Mouse (Mus musculus): ENCODE results near the gene Cd164l2. TPM values are rescaled to one million over a fixed set of nuclear protein-coding genes. Genes with fewer than 3 reads are reported as not detected.

Cd164l2 gene
- polyA plus RNA-seq, 1 experiment = 10.0 TPM

- no peak for TF ChIP-seq POLR2A (IDR thresholded peaks at IDR 0.05; ENCODE audit: control insufficient read depth, low read depth, low read length)
- TF ChIP-seq CTCF (IDR thresholded peaks at IDR 0.05; ENCODE audit: control insufficient read depth, insufficient read depth, insufficient replicate concordance, low read depth, low read length) = no peak
- no peaks in the 10 kb centered on the region for H3K27me3 ChIP-seq (ENCODE audit: control insufficient read depth, insufficient read depth, low read length)
- no peak overlapping the region for H3K27ac ChIP-seq (ENCODE audit: control insufficient read depth, insufficient read depth, low read depth, low read length)
- peaks cover 22% of the 10 kb centered on the region for H3K4me1 ChIP-seq (ENCODE audit: control insufficient read depth, insufficient read depth, low read length)
- no peaks in the 10 kb centered on the region for H3K36me3 ChIP-seq (ENCODE audit: control insufficient read depth, insufficient read depth, low read length)
- H3K4me3 ChIP-seq (ENCODE audit: control insufficient read depth, low read depth, low read length) = no peak overlapping the region
These were observed 35.1 kb downstream of the Cd164l2 start for GRCm38 (mm10) chr4:133247072-133247471.

- H3K36me3 ChIP-seq (ENCODE audit: control insufficient read depth, insufficient read depth, low read length) = no peaks in the 10 kb centered on the region
- no peak for TF ChIP-seq POLR2A (IDR thresholded peaks at IDR 0.05; ENCODE audit: control insufficient read depth, low read depth, low read length)
- no peak for TF ChIP-seq CTCF (IDR thresholded peaks at IDR 0.05; ENCODE audit: control insufficient read depth, insufficient read depth, insufficient replicate concordance, low read depth, low read length)
- H3K27ac ChIP-seq (ENCODE audit: control insufficient read depth, insufficient read depth, low read depth, low read length) = no peak overlapping the region
- H3K27me3 ChIP-seq (ENCODE audit: control insufficient read depth, insufficient read depth, low read length) = no peaks in the 10 kb centered on the region
- H3K4me3 ChIP-seq (ENCODE audit: control insufficient read depth, low read depth, low read length) = no peak overlapping the region
- peaks cover 20% of the 10 kb centered on the region for H3K4me1 ChIP-seq (ENCODE audit: control insufficient read depth, insufficient read depth, low read length)
These were observed 36.0 kb downstream of the Cd164l2 start for GRCm38 (mm10) chr4:133247806-133248449.

GRCm38 (mm10) chr4:133250609-133251008 lies 38.7 kb downstream of the Cd164l2 start:
- H3K27me3 ChIP-seq (ENCODE audit: control insufficient read depth, insufficient read depth, low read length) = no peaks in the 10 kb centered on the region
- peak; percentile 84 for TF ChIP-seq CTCF (IDR thresholded peaks at IDR 0.05; ENCODE audit: control insufficient read depth, insufficient read depth, insufficient replicate concordance, low read depth, low read length)
- TF ChIP-seq POLR2A (IDR thresholded peaks at IDR 0.05; ENCODE audit: control insufficient read depth, low read depth, low read length) = no peak
- H3K4me3 ChIP-seq (ENCODE audit: control insufficient read depth, low read depth, low read length) = peak overlapping the region; percentile 54
- H3K4me1 ChIP-seq (ENCODE audit: control insufficient read depth, insufficient read depth, low read length) = peaks cover 20% of the 10 kb centered on the region
- H3K36me3 ChIP-seq (ENCODE audit: control insufficient read depth, insufficient read depth, low read length) = no peaks in the 10 kb centered on the region
- H3K27ac ChIP-seq (ENCODE audit: control insufficient read depth, insufficient read depth, low read depth, low read length) = no peak overlapping the region

- H3K4me1 ChIP-seq (ENCODE audit: control insufficient read depth, insufficient read depth, low read length) = peaks cover 20% of the 10 kb centered on the region
- no peak overlapping the region for H3K27ac ChIP-seq (ENCODE audit: control insufficient read depth, insufficient read depth, low read depth, low read length)
- no peaks in the 10 kb centered on the region for H3K36me3 ChIP-seq (ENCODE audit: control insufficient read depth, insufficient read depth, low read length)
- H3K27me3 ChIP-seq (ENCODE audit: control insufficient read depth, insufficient read depth, low read length) = no peaks in the 10 kb centered on the region
- H3K4me3 ChIP-seq (ENCODE audit: control insufficient read depth, low read depth, low read length) = peak overlapping the region; percentile 54
- TF ChIP-seq POLR2A (IDR thresholded peaks at IDR 0.05; ENCODE audit: control insufficient read depth, low read depth, low read length) (no peak), CTCF (IDR thresholded peaks at IDR 0.05; ENCODE audit: control insufficient read depth, insufficient read depth, insufficient replicate concordance, low read depth, low read length) (no peak)
These were observed 39.3 kb downstream of the Cd164l2 start for GRCm38 (mm10) chr4:133251214-133251613.

- TF ChIP-seq CTCF (IDR thresholded peaks at IDR 0.05; ENCODE audit: control insufficient read depth, insufficient read depth, insufficient replicate concordance, low read depth, low read length) (no peak), POLR2A (IDR thresholded peaks at IDR 0.05; ENCODE audit: control insufficient read depth, low read depth, low read length) (no peak)
- Histone ChIP-seq H3K27me3 (ENCODE audit: control insufficient read depth, insufficient read depth, low read length) (no peaks in the 10 kb centered on the region), H3K27ac (ENCODE audit: control insufficient read depth, insufficient read depth, low read depth, low read length) (no peak overlapping the region), H3K4me3 (ENCODE audit: control insufficient read depth, low read depth, low read length) (no peak overlapping the region), H3K4me1 (ENCODE audit: control insufficient read depth, insufficient read depth, low read length) (peaks cover 22% of the 10 kb centered on the region), H3K36me3 (ENCODE audit: control insufficient read depth, insufficient read depth, low read length) (no peaks in the 10 kb centered on the region)
These were observed 40.2 kb downstream of the Cd164l2 start for GRCm38 (mm10) chr4:133252089-133252488.

- TF ChIP-seq POLR2A (IDR thresholded peaks at IDR 0.05; ENCODE audit: control insufficient read depth, low read depth, low read length) (no peak), CTCF (IDR thresholded peaks at IDR 0.05; ENCODE audit: control insufficient read depth, insufficient read depth, insufficient replicate concordance, low read depth, low read length) (no peak)
- Histone ChIP-seq H3K4me3 (ENCODE audit: control insufficient read depth, low read depth, low read length) (no peak overlapping the region), H3K27me3 (ENCODE audit: control insufficient read depth, insufficient read depth, low read length) (no peaks in the 10 kb centered on the region)
These were observed 41.5 kb downstream of the Cd164l2 start for GRCm38 (mm10) chr4:133253412-133253811.

GRCm38 (mm10) chr4:133255392-133255791 lies 43.5 kb downstream of the Cd164l2 start:
- Histone ChIP-seq H3K27me3 (ENCODE audit: control insufficient read depth, insufficient read depth, low read length) (no peaks in the 10 kb centered on the region), H3K4me1 (ENCODE audit: control insufficient read depth, insufficient read depth, low read length) (peaks cover 12% of the 10 kb centered on the region)

More at GRCm38 (mm10) chr4:133253412-133253811, 41.5 kb downstream of the Cd164l2 start:
- H3K36me3 ChIP-seq (ENCODE audit: control insufficient read depth, insufficient read depth, low read length) = no peaks in the 10 kb centered on the region
- H3K4me1 ChIP-seq (ENCODE audit: control insufficient read depth, insufficient read depth, low read length) = peaks cover 22% of the 10 kb centered on the region
- no peak overlapping the region for H3K27ac ChIP-seq (ENCODE audit: control insufficient read depth, insufficient read depth, low read depth, low read length)

More at GRCm38 (mm10) chr4:133255392-133255791, 43.5 kb downstream of the Cd164l2 start:
- H3K27ac ChIP-seq (ENCODE audit: control insufficient read depth, insufficient read depth, low read depth, low read length) = no peak overlapping the region
- H3K4me3 ChIP-seq (ENCODE audit: control insufficient read depth, low read depth, low read length) = no peak overlapping the region
- H3K36me3 ChIP-seq (ENCODE audit: control insufficient read depth, insufficient read depth, low read length) = no peaks in the 10 kb centered on the region
- TF ChIP-seq POLR2A (IDR thresholded peaks at IDR 0.05; ENCODE audit: control insufficient read depth, low read depth, low read length) = no peak
- TF ChIP-seq CTCF (IDR thresholded peaks at IDR 0.05; ENCODE audit: control insufficient read depth, insufficient read depth, insufficient replicate concordance, low read depth, low read length) = no peak

All from testis, adult 2 months (tissue).